Mouse (Mus musculus): ENCODE measurements at regions not wholly inside any gene's neighbourhood (a gene's known extent, or its start where the extent isn't known, plus 50 kb on each side); places are given as distances from the start of the nearest gene placed in this dataset.
"Not testable (repeated sequence)": the region's sequence is repeated elsewhere in the genome, so short reads cannot be mapped to it uniquely, and the experiment has no call there.

DNA sequence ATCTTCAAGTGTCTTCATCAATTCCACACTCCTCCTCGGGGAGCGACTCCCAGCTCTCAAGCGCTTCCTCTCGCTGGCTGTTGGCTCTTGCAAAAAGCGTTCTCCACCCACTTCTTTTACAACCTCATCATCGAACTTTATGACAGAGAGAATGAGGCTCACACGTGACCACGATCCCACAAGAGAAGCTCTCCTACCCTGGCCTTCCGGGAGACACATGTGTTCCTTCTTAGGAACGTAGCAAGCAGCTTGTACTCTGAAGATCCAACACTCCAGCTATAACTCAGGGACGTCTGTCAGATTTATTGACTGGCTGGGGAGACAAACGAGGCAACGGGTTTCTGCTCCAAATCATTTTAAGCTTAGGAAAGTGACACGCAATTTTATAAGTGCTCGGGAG is 307.5 kb downstream of the Ajap1 start:
- H3K36me3 ChIP-seq (ENCODE audit: insufficient read depth, low read length), result no peaks in the 10 kb centered on the region
- peaks cover 18% of the 10 kb centered on the region for H3K4me1 ChIP-seq (replicated peaks; ENCODE audit: low read depth, low read length)
- TF ChIP-seq POU5F1 (IDR thresholded peaks at IDR 0.05; ENCODE audit: borderline replicate concordance, low read length), result no peak
- no peak for TF ChIP-seq CTCF (conservative IDR thresholded peaks at IDR 0.05; ENCODE audit: low read length)
- TF ChIP-seq NANOG (IDR thresholded peaks at IDR 0.05; ENCODE audit: borderline replicate concordance, low read length), result no peak
- no peaks in the 10 kb centered on the region for H3K9me3 ChIP-seq (ENCODE audit: low read length)
- no peak overlapping the region for H3K4me3 ChIP-seq (replicated peaks; ENCODE audit: low read length)
- peaks cover 5% of the 10 kb centered on the region for H3K27me3 ChIP-seq (ENCODE audit: insufficient read depth, low read length)

DNA sequence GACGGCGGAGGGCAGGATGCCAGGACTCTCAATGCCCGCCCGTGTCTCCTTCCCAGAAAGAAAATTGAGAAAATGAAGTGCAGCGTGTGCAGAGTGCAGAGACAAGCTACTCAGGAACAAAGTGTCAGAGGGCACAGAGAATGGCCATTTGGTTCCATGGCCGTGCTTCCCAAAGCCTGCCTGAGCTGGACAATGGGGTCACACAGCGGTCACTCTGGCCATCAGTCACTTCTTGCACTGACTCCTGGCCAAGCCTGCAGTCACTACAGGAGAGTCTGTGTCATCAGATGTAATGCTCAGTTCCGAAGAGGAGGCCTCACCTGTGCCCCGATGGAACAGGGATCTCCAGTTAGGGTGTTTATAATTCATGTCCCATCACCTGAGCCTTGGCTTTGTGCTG is 312.6 kb downstream of the Ajap1 start:
- no peaks in the 10 kb centered on the region for H3K4me1 ChIP-seq (replicated peaks; ENCODE audit: low read depth, low read length)
- no peak overlapping the region for H3K4me3 ChIP-seq (replicated peaks; ENCODE audit: low read length)
- no peak for TF ChIP-seq POU5F1 (IDR thresholded peaks at IDR 0.05; ENCODE audit: borderline replicate concordance, low read length)
- no peak for TF ChIP-seq CTCF (conservative IDR thresholded peaks at IDR 0.05; ENCODE audit: low read length)
- no peak for TF ChIP-seq NANOG (IDR thresholded peaks at IDR 0.05; ENCODE audit: borderline replicate concordance, low read length)
- H3K36me3 ChIP-seq (ENCODE audit: insufficient read depth, low read length), result no peaks in the 10 kb centered on the region
- H3K9me3 ChIP-seq (ENCODE audit: low read length), result peaks cover 5% of the 10 kb centered on the region; the same call in 1 of the 2 replicates
- H3K27me3 ChIP-seq (ENCODE audit: insufficient read depth, low read length), result peaks cover 7% of the 10 kb centered on the region

- H3K4me1 ChIP-seq (replicated peaks; ENCODE audit: low read depth, low read length), result no peaks in the 10 kb centered on the region
- 0 out of 2 replicates have a peak, but pooled peaks cover 3% of the 10 kb centered on the region for H3K27me3 ChIP-seq (ENCODE audit: insufficient read depth, low read length)
- H3K4me3 ChIP-seq (replicated peaks; ENCODE audit: low read length), result no peak overlapping the region
- peaks cover 10% of the 10 kb centered on the region for H3K9me3 ChIP-seq (ENCODE audit: low read length)
- no peaks in the 10 kb centered on the region for H3K36me3 ChIP-seq (ENCODE audit: insufficient read depth, low read length)
- TF ChIP-seq POU5F1 (IDR thresholded peaks at IDR 0.05; ENCODE audit: borderline replicate concordance, low read length), result no peak
- no peak for TF ChIP-seq NANOG (IDR thresholded peaks at IDR 0.05; ENCODE audit: borderline replicate concordance, low read length)
- TF ChIP-seq CTCF (conservative IDR thresholded peaks at IDR 0.05; ENCODE audit: low read length), result peak; percentile 31
Measured at GRCm38 (mm10) chr4:153164810-153165209, 317.8 kb downstream of the Ajap1 start.

DNA sequence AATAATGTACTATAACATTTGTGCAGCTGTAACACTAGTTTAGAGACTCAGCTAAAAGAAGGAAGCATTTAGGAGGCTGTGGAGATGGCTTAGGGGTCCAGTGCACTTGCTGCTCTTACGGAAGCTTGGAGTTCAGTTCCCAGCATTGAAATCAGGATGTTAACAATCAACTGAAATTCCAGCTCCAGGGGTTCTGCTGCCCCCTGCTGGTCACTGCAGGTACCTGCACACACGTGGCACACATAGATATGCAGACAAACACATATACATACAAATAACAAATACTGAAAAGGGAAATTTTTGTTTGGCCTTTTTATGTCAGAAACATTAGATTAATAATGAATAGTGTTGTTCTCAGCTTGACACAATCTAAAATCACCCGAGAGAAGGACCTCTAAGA is 322.5 kb downstream of the Ajap1 start:
- no peaks in the 10 kb centered on the region for H3K4me1 ChIP-seq (replicated peaks; ENCODE audit: low read depth, low read length)
- H3K27me3 ChIP-seq (ENCODE audit: insufficient read depth, low read length), result no peaks in the 10 kb centered on the region
- no peak overlapping the region for H3K4me3 ChIP-seq (replicated peaks; ENCODE audit: low read length)
- TF ChIP-seq CTCF (conservative IDR thresholded peaks at IDR 0.05; ENCODE audit: low read length) (peak; percentile 82), POU5F1 (IDR thresholded peaks at IDR 0.05; ENCODE audit: borderline replicate concordance, low read length) (no peak)
- H3K36me3 ChIP-seq (ENCODE audit: insufficient read depth, low read length), result no peaks in the 10 kb centered on the region
- peaks cover 14% of the 10 kb centered on the region for H3K9me3 ChIP-seq (ENCODE audit: low read length)

- Histone ChIP-seq H3K27me3 (ENCODE audit: insufficient read depth, low read length) (no peaks in the 10 kb centered on the region), H3K36me3 (ENCODE audit: insufficient read depth, low read length) (no peaks in the 10 kb centered on the region), H3K4me1 (replicated peaks; ENCODE audit: low read depth, low read length) (no peaks in the 10 kb centered on the region), H3K4me3 (replicated peaks; ENCODE audit: low read length) (no peak overlapping the region), H3K9me3 (ENCODE audit: low read length) (peaks cover 32% of the 10 kb centered on the region)
- TF ChIP-seq NANOG (IDR thresholded peaks at IDR 0.05; ENCODE audit: borderline replicate concordance, low read length) (no peak), POU5F1 (IDR thresholded peaks at IDR 0.05; ENCODE audit: borderline replicate concordance, low read length) (no peak), CTCF (conservative IDR thresholded peaks at IDR 0.05; ENCODE audit: low read length) (no peak)
Measured at GRCm38 (mm10) chr4:153157572-153157971, 325.0 kb downstream of the Ajap1 start.

GRCm38 (mm10) chr4:153152923-153153322 is 329.7 kb downstream of the Ajap1 start:
- H3K4me3 ChIP-seq (replicated peaks; ENCODE audit: low read length); H3K27me3 ChIP-seq (ENCODE audit: insufficient read depth, low read length); H3K4me1 ChIP-seq (replicated peaks; ENCODE audit: low read depth, low read length); H3K36me3 ChIP-seq (ENCODE audit: insufficient read depth, low read length): not testable (repeated sequence)
- H3K9me3 ChIP-seq (ENCODE audit: low read length), result peaks cover 57% of the 10 kb centered on the region

GRCm38 (mm10) chr4:153133147-153133546 is 349.5 kb downstream of the Ajap1 start:
- no peaks in the 10 kb centered on the region for H3K36me3 ChIP-seq (ENCODE audit: insufficient read depth, low read length)
- peaks cover 7% of the 10 kb centered on the region for H3K4me1 ChIP-seq (replicated peaks; ENCODE audit: low read depth, low read length)
- no peaks in the 10 kb centered on the region for H3K27me3 ChIP-seq (ENCODE audit: insufficient read depth, low read length)
- peaks cover 11% of the 10 kb centered on the region for H3K9me3 ChIP-seq (ENCODE audit: low read length)
- no peak overlapping the region for H3K4me3 ChIP-seq (replicated peaks; ENCODE audit: low read length)
- no peak for TF ChIP-seq POU5F1 (IDR thresholded peaks at IDR 0.05; ENCODE audit: borderline replicate concordance, low read length)
- TF ChIP-seq NANOG (IDR thresholded peaks at IDR 0.05; ENCODE audit: borderline replicate concordance, low read length), result no peak
- no peak for TF ChIP-seq CTCF (conservative IDR thresholded peaks at IDR 0.05; ENCODE audit: low read length)

GRCm38 (mm10) chr4:153129345-153129744 is 353.3 kb downstream of the Ajap1 start:
- Histone ChIP-seq H3K4me3 (replicated peaks; ENCODE audit: low read length) (no peak overlapping the region), H3K9me3 (ENCODE audit: low read length) (peaks cover 15% of the 10 kb centered on the region), H3K27me3 (ENCODE audit: insufficient read depth, low read length) (no peaks in the 10 kb centered on the region), H3K4me1 (replicated peaks; ENCODE audit: low read depth, low read length) (peaks cover 7% of the 10 kb centered on the region), H3K36me3 (ENCODE audit: insufficient read depth, low read length) (no peaks in the 10 kb centered on the region)
- no peak for TF ChIP-seq POU5F1 (IDR thresholded peaks at IDR 0.05; ENCODE audit: borderline replicate concordance, low read length)
- TF ChIP-seq CTCF (conservative IDR thresholded peaks at IDR 0.05; ENCODE audit: low read length), result no peak
- TF ChIP-seq NANOG (IDR thresholded peaks at IDR 0.05; ENCODE audit: borderline replicate concordance, low read length), result no peak

GRCm38 (mm10) chr4:153128162-153128561 is 354.4 kb downstream of the Ajap1 start:
- H3K4me1 ChIP-seq (replicated peaks; ENCODE audit: low read depth, low read length), result peaks cover 7% of the 10 kb centered on the region
- no peaks in the 10 kb centered on the region for H3K36me3 ChIP-seq (ENCODE audit: insufficient read depth, low read length)
- TF ChIP-seq CTCF (conservative IDR thresholded peaks at IDR 0.05; ENCODE audit: low read length), result no peak
- TF ChIP-seq POU5F1 (IDR thresholded peaks at IDR 0.05; ENCODE audit: borderline replicate concordance, low read length), result no peak
- TF ChIP-seq NANOG (IDR thresholded peaks at IDR 0.05; ENCODE audit: borderline replicate concordance, low read length), result no peak
- H3K9me3 ChIP-seq (ENCODE audit: low read length), result peaks cover 15% of the 10 kb centered on the region
- H3K27me3 ChIP-seq (ENCODE audit: insufficient read depth, low read length), result no peaks in the 10 kb centered on the region
- H3K4me3 ChIP-seq (replicated peaks; ENCODE audit: low read length), result no peak overlapping the region
